Mouse (Mus musculus): ENCODE data around the gene Numbl. TPM values are rescaled to one million over a fixed set of nuclear protein-coding genes. Genes with fewer than 3 reads are reported as not detected.

Numbl gene
- total RNA-seq, 2 experiments from 2014 or later = 4.5 to 5.3 TPM

GRCm38 (mm10) chr7:27311651-27312284, 53.5 kb downstream of the Numbl start:
- intact Hi-C loops (cut with DNase I) = loop anchor here (1.0 kb wide), 1 partner anchor 11 kb away; no protein-coding TSS in a partner anchor
- DNase-seq (ENCODE audit: low spot score) = no peak

GRCm38 (mm10) chr7:27314393-27314792, 56.2 kb downstream of the Numbl start:
- DNase-seq (ENCODE audit: low spot score) = no peak
- intact Hi-C loops (cut with DNase I) = no loop called here

DNA sequence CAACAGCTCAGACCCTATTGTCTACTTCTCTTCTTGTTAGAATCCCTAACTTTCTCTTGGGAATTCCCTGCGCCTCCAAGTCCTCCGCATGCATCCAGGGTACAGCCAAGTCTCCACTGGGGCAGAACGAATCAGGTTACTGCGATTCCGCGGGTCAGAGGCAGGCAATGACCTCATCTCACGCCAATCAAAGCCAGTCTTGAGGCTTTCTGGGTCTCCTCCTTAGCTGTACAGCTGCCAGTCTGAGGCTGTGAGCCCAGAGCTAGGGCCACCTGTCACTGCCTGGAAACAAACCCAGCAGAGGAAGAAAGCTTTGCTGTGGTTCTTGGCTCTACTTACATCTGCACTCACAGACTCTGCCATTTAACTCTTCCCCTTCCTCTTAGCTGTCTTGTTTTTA, 57.7 kb downstream of the Numbl start:
- peak; percentile 73 for DNase-seq (ENCODE audit: low spot score)
- intact Hi-C loops (cut with DNase I) = no loop called here

- DNase-seq (ENCODE audit: low spot score) = no peak
- intact Hi-C loops (cut with DNase I) = no loop called here
Measured at GRCm38 (mm10) chr7:27319411-27319810, 61.2 kb downstream of the Numbl start.

GRCm38 (mm10) chr7:27322291-27322690, 64.1 kb downstream of the Numbl start:
- intact Hi-C loops (cut with DNase I) = loop anchor here (1.0 kb wide), 1 partner anchor 10 kb away; no protein-coding TSS in a partner anchor
- no peak for DNase-seq (ENCODE audit: low spot score)

DNA sequence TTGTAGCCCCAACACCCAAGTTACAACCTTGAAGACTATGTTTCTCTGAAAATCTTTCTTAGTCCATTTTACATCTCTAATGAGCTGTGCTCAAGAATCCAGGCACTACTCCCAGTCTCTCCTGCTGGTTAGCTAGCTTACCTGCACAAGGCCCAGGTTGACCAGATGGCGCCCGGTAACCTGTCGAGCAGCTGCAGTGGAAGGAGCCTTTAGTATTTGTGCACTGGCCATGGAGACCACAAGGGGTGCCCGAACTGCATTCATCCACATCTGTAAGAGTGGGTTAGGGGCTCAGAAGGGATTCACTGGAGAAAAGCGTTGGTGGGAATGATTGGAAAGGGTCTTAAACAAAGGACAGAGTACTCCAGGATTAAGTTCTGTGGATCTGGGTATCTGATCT, 64.8 kb downstream of the Numbl start:
- DNase-seq (ENCODE audit: low spot score) = no peak
- intact Hi-C loops (cut with DNase I) = no loop called here

DNA sequence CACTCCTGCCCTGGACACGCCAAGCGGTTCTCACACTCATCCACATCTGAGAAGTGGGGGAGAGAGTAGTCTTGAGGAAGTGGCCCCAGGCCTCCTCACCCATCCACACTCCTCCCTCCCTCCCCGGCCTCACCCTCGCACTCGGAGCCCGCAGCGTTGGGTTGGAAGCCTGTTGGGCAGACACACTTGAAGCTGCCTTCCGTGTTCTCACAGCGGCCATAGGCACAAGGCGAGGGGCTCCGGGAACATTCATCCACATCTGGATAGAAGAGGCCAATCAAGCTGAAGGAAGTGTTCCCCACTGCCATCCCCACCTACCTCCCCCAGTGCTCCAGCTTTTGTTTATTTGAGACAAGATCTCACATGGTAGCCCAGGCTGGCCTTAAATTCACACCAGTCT, 65.9 kb downstream of the Numbl start:
- intact Hi-C loops (cut with DNase I) = no loop called here
- no peak for DNase-seq (ENCODE audit: low spot score)

DNA sequence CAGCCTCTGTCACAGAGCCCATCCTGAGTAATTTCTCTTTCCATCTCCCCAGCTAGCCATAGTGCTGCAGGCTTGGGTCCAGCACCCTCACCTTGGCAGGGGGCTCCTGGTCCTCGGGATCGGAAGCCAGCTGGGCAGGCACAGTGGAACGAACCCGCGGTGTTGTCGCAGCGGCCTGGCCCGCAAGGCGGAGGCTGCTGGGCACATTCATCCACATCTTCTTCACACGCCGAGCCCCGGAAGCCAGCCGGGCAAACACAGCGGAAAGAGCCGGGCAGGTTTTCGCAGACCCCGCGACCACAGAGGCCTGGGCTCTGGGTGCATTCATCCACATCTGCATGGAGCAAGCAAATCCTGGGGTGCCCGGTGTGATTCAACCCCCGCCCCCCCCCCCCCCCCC, 66.7 kb downstream of the Numbl start:
- no peak for DNase-seq (ENCODE audit: low spot score)
- intact Hi-C loops (cut with DNase I) = loop anchor here (5.0 kb wide), 1 partner anchor 33 kb away; no protein-coding TSS in a partner anchor

- intact Hi-C loops (cut with DNase I) = loop anchor here (5.0 kb wide), 1 partner anchor 33 kb away; no protein-coding TSS in a partner anchor
- DNase-seq (ENCODE audit: low spot score) = peak; percentile 81
Measured at GRCm38 (mm10) chr7:27325697-27326096, 67.5 kb downstream of the Numbl start.

DNA sequence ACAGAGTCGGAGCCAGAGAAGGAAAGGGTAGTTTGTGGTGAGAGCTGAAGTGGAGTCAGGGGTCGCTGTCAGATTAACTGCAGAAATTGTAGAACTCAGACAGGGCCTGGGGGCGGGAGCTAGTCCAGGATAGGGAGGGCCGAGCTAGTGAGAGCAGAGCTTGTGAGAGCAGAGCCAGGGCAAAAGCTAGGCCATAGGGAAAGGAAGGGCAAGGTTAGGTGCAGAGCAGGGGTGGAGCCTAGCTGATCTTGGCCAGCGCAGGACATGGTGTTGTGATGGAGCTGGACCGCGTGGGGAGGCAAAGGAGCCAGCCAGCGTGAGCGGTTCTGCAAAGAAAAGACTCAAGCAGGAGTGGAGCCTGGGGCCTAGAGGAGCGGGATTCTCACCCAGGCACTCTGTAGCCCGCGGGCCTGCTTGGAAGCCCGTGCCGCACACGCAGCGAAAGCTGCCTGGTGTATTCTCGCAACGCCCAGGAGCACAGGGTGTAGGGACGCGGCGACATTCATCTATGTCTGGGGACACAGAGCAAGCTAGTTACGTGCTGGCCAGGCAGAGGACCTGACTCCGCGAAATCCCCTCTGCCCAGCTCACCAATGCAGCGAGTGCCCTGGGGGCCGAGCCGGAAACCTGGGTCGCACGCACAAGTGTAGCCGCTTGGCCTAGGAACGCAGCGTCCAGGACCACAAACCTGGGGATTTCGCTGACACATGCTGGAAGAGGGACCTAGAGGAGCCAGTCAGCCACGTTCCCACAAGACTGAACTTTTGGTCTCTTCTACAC, 68.1 kb downstream of the Numbl start:
- DNase-seq (ENCODE audit: low spot score) = peak; percentile 61
- intact Hi-C loops (cut with DNase I) = loop anchor here (5.0 kb wide), 1 partner anchor 34 kb away; no protein-coding TSS in a partner anchor

DNA sequence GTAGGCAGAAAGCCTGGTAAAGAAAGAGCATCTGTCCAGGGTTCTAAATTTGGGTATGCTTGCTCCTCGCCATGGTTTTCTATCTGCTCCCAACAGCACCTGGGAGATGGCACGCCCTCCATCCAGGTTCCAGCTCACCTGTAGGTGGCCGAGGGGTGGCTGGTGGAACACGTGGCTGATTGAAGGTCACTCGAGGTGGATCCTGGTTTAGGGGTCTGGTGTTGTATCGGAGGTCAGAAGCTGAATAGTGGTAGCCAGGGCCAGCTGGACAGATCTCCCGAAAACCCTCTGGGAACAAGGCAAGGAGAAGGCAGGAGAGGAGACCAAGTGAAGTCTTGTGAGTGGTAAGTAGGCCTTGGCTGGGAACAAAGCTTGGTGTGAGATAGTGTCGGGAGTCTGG, 69.3 kb downstream of the Numbl start:
- intact Hi-C loops (cut with DNase I) = loop anchor here (5.0 kb wide), 1 partner anchor 35 kb away; no protein-coding TSS in a partner anchor
- no peak for DNase-seq (ENCODE audit: low spot score)

GRCm38 (mm10) chr7:27328161-27328560, 69.9 kb downstream of the Numbl start:
- no peak for DNase-seq (ENCODE audit: low spot score)
- intact Hi-C loops (cut with DNase I) = loop anchor here (2.0 to 5.0 kb wide), 2 partner anchors 25 to 36 kb away; no protein-coding TSS in a partner anchor

- intact Hi-C loops (cut with DNase I) = loop anchor here (2.0 to 5.0 kb wide), 2 partner anchors 26 to 36 kb away; no protein-coding TSS in a partner anchor
Measured at GRCm38 (mm10) chr7:27328648-27329047, 70.4 kb downstream of the Numbl start.

GRCm38 (mm10) chr7:27329326-27329947, 71.2 kb downstream of the Numbl start:
- intact Hi-C loops (cut with DNase I) = loop anchor here (2.0 to 5.0 kb wide), 2 partner anchors 27 to 37 kb away; no protein-coding TSS in a partner anchor
- DNase-seq (ENCODE audit: low spot score) = peak; percentile 63

More at GRCm38 (mm10) chr7:27328648-27329047, 70.4 kb downstream of the Numbl start:
- peak; percentile 72 for DNase-seq (ENCODE audit: low spot score)

DNA sequence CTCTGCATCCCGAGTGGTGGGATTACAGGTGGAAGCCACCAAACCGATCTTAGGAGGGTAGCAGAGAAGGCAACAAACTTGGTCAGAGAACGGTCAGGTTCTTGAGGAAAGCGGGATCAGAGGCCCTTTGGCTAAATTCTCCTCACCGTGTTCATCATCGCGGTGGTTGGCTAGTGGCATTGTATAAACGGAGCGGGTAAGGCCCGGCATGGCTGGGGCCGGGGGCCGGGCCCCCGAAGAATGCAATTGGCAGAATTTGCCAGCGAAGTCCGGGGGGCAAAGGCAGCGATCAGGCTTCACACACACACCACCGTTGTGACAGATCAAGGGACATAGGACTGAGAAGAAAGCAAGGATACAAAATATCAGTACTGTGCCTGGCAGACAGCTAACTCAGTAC, 71.7 kb downstream of the Numbl start:
- intact Hi-C loops (cut with DNase I) = loop anchor here (2.0 to 5.0 kb wide), 2 partner anchors 27 to 38 kb away; no protein-coding TSS in a partner anchor
- no peak for DNase-seq (ENCODE audit: low spot score)

DNA sequence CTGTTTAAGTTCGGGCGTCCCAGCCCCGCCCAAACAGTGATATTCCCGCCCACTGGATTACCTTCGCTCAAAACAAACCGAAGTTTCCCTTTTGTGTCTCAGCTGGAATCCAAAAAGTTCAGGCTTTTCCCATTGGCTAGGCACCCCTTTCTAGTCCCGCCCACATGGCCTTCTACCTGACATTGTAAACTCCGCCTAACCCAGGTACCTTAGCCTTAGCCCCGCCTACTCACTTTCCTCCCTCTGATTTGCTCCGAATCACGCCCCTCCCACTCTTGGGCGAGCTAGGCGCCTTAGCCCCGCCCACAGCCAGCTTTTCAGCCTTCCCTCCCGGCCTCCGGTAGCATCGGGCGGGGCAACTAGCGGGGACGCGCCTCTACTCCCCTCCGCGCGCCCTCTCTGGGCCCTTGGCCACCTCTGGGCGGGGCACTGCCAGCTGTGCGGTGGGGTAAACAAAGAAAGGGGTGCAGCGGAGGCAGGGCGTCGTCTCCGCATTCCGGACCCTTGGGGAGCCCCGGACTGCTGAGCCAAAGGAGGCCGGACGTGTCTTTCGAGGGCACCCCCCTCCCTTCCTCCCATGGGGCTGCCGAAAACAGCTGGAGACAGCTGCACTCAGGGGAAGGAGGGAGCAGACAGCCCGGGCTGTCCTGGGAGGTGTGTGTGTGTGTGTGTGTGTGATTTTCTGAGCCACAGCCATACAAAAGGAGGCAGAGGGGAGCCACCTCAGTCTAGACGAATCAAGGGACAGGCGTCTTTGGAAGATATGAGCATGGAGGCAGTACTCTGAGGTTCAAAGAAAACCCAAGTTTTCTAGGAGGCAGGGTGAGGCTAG, 72.7 kb downstream of the Numbl start:
- peak; percentile 98 for DNase-seq (ENCODE audit: low spot score)
- intact Hi-C loops (cut with DNase I) = no loop called here

DNA sequence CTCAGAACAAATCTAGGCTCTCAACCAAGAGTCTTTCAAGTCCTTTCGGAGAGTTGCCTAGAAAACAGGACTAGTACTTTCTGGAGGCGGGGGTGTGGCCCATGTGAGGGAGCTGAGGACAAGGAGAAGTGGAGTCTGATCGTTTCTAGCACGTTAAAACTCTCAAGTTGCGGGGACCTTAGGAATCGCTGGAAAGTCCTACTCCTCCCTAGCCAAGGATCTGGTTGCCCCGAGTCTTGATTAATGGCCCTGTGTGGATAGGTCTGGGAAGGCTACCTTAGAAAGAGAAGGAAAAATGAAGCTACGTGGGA, 73.3 kb downstream of the Numbl start:
- no peak for DNase-seq (ENCODE audit: low spot score)
- intact Hi-C loops (cut with DNase I) = no loop called here

Data from heart, postnatal 25 days (tissue).